Mouse (Mus musculus): ENCODE data around the gene Mis12. TPM values are rescaled to one million over a fixed set of nuclear protein-coding genes. Genes with fewer than 3 reads are reported as not detected.

Gene Mis12
- 17.9 and 23.4 TPM in 2 replicates for polyA plus RNA-seq (2015; fragmentation: Nextera tagmentation; extraction: Ambion mirVana)

GRCm38 (mm10) chr11:71019201-71020068, at the start of gene Mis12, which contains the start of gene Derl2:
TSS of gene Mis12 (plus strand) at chr11:71019611.
TSS of gene Derl2 (minus strand) at chr11:71019841.
- Histone ChIP-seq H3K36me3 (ENCODE audit: insufficient read depth, low read length) (no peaks in the 10 kb centered on the region), H3K27me3 (ENCODE audit: insufficient read depth, low read length) (no peaks in the 10 kb centered on the region), H3K9me3 (replicated peaks; ENCODE audit: low read length) (no peaks in the 10 kb centered on the region), H3K4me3 (replicated peaks; ENCODE audit: low read depth, low read length) (peak within 1 kb of the TSS; percentile 86), H3K4me1 (replicated peaks; ENCODE audit: insufficient read depth, low read length) (peaks cover 11% of the 10 kb centered on the region; the same call in 1 of the 2 replicates), H3K9ac (ENCODE audit: low read depth, low read length) (peak within 1 kb of the TSS; percentile 83), H3K27ac (peak within 1 kb of the TSS; percentile 86), H3K4me2 (ENCODE audit: low read length) (peak within 1 kb of the TSS; percentile 87)
- WGBS, result under 1% methylated on average over 65 of the region's 71 CpGs
- no peak for TF ChIP-seq CTCF (IDR thresholded peaks at IDR 0.05; ENCODE audit: low read depth)
- peak; percentile 100 for DNase-seq (ENCODE audit: low spot score)
- ATAC-seq (replicated peaks; ENCODE audit: low FRiP score, low read depth), result peak; percentile 99

GRCm38 (mm10) chr11:70969821-70970559, 49.4 kb upstream of the Mis12 start, which contains the start of the genes Nup88 and Rpain:
TSS of gene Nup88 (minus strand) at chr11:70969973.
TSS of gene Rpain (plus strand) at chr11:70970213.
- WGBS, result under 1% methylated on average over 43 of the region's 43 CpGs
- DNase-seq (ENCODE audit: low spot score), result peak; percentile 99
- no peak for TF ChIP-seq CTCF (IDR thresholded peaks at IDR 0.05; ENCODE audit: low read depth)

GRCm38 (mm10) chr11:70970560-70971540, 48.6 kb upstream of the Mis12 start:
- no peak for TF ChIP-seq CTCF (IDR thresholded peaks at IDR 0.05; ENCODE audit: low read depth)
- ATAC-seq (replicated peaks; ENCODE audit: low FRiP score, low read depth) (0 out of 2 replicates have a peak, but pooled peaks have one; percentile 11), DNase-seq (ENCODE audit: low spot score) (peak; percentile 36)
- WGBS, result 16% methylated on average over 24 of the region's 24 CpGs
- Histone ChIP-seq H3K27ac (peak overlapping the region; percentile 77; the same call in 1 of the 2 replicates), H3K36me3 (ENCODE audit: insufficient read depth, low read length) (peaks cover 19% of the 10 kb centered on the region; the same call in 1 of the 2 replicates), H3K4me2 (ENCODE audit: low read length) (peak overlapping the region; percentile 88), H3K9me3 (replicated peaks; ENCODE audit: low read length) (no peaks in the 10 kb centered on the region), H3K27me3 (ENCODE audit: insufficient read depth, low read length) (no peaks in the 10 kb centered on the region), H3K4me1 (replicated peaks; ENCODE audit: insufficient read depth, low read length) (peaks cover 6% of the 10 kb centered on the region; the same call in 1 of the 2 replicates), H3K4me3 (replicated peaks; ENCODE audit: low read depth, low read length) (peak overlapping the region; percentile 84), H3K9ac (ENCODE audit: low read depth, low read length) (peak overlapping the region; percentile 90)

More at GRCm38 (mm10) chr11:70969821-70970559, 49.4 kb upstream of the Mis12 start, which contains the start of the genes Nup88 and Rpain:
- peak; percentile 98 for ATAC-seq (replicated peaks; ENCODE audit: low FRiP score, low read depth)
- peaks cover 6% of the 10 kb centered on the region; the same call in 1 of the 2 replicates for H3K4me1 ChIP-seq (replicated peaks; ENCODE audit: insufficient read depth, low read length)
- H3K27me3 ChIP-seq (ENCODE audit: insufficient read depth, low read length), result no peaks in the 10 kb centered on the region
- H3K36me3 ChIP-seq (ENCODE audit: insufficient read depth, low read length), result peaks cover 26% of the 10 kb centered on the region; the same call in 1 of the 2 replicates
- peak within 1 kb of the TSS; percentile 84 for H3K4me3 ChIP-seq (replicated peaks; ENCODE audit: low read depth, low read length)
- no peaks in the 10 kb centered on the region for H3K9me3 ChIP-seq (replicated peaks; ENCODE audit: low read length)
- H3K27ac ChIP-seq, result peak within 1 kb of the TSS; percentile 79
- H3K9ac ChIP-seq (ENCODE audit: low read depth, low read length), result peak within 1 kb of the TSS; percentile 90
- peak within 1 kb of the TSS; percentile 88 for H3K4me2 ChIP-seq (ENCODE audit: low read length)

- Histone ChIP-seq H3K4me1 (replicated peaks; ENCODE audit: insufficient read depth, low read length) (peaks cover 6% of the 10 kb centered on the region; the same call in 1 of the 2 replicates), H3K27ac (no peak overlapping the region), H3K27me3 (ENCODE audit: insufficient read depth, low read length) (no peaks in the 10 kb centered on the region), H3K9me3 (replicated peaks; ENCODE audit: low read length) (no peaks in the 10 kb centered on the region), H3K4me3 (replicated peaks; ENCODE audit: low read depth, low read length) (no peak overlapping the region), H3K4me2 (ENCODE audit: low read length) (no peak overlapping the region), H3K36me3 (ENCODE audit: insufficient read depth, low read length) (peaks cover 30% of the 10 kb centered on the region; the same call in 1 of the 2 replicates), H3K9ac (ENCODE audit: low read depth, low read length) (no peak overlapping the region)
- ATAC-seq (replicated peaks; ENCODE audit: low FRiP score, low read depth) (no peak), DNase-seq (ENCODE audit: low spot score) (no peak)
- WGBS, result 84% methylated on average over 1 of the region's 1 CpGs
- no peak for TF ChIP-seq CTCF (IDR thresholded peaks at IDR 0.05; ENCODE audit: low read depth)
Observed at GRCm38 (mm10) chr11:70972586-70972985, 46.8 kb upstream of the Mis12 start.

- DNase-seq (ENCODE audit: low spot score), result peak; percentile 40
- Histone ChIP-seq H3K27me3 (ENCODE audit: insufficient read depth, low read length) (no peaks in the 10 kb centered on the region), H3K9ac (ENCODE audit: low read depth, low read length) (no peak overlapping the region), H3K4me2 (ENCODE audit: low read length) (no peak overlapping the region), H3K36me3 (ENCODE audit: insufficient read depth, low read length) (peaks cover 43% of the 10 kb centered on the region), H3K9me3 (replicated peaks; ENCODE audit: low read length) (no peaks in the 10 kb centered on the region), H3K4me3 (replicated peaks; ENCODE audit: low read depth, low read length) (no peak overlapping the region), H3K4me1 (replicated peaks; ENCODE audit: insufficient read depth, low read length) (0 out of 2 replicates have a peak, but pooled peaks cover 6% of the 10 kb centered on the region), H3K27ac (no peak overlapping the region)
- 68% methylated on average over 4 of the region's 4 CpGs for WGBS
- ATAC-seq (replicated peaks; ENCODE audit: low FRiP score, low read depth), result no peak
- peak; percentile 58; the same call in 1 of the 2 replicates for TF ChIP-seq CTCF (IDR thresholded peaks at IDR 0.05; ENCODE audit: low read depth)
Observed at GRCm38 (mm10) chr11:70973947-70974346, 45.5 kb upstream of the Mis12 start.

Measured in kidney, postnatal 0 days (tissue).